Mouse (Mus musculus) forebrain, postnatal 0 days (tissue): ENCODE data around the gene Grin3a. TPM values are rescaled to one million over a fixed set of nuclear protein-coding genes. Genes with fewer than 3 reads are reported as not detected.
A peak's percentile ranks its signal among the peaks of the same experiment; 100 is the strongest.
"Not testable (repeated sequence)": the region's sequence is repeated elsewhere in the genome, so short reads cannot be mapped to it uniquely, and the experiment has no call there.

Experiments used
- ATAC-seq: fragments of 200-750 bp; cut with Nextera tagmentation; 2 replicates; pipeline ENCODE4 v1.8.0; 2017; ENCODE audit warnings: mild to moderate bottlenecking, moderate library complexity
- DNase-seq: peaks from one replicate; pipeline ENCODE4 v3.0.0-alpha.2; 2015
- H3K27ac ChIP-seq: fragments of 300-500 bp; sonication (generic); 2 replicates; pipeline ENCODE4 v1.5.1; 2014; ENCODE audit warnings: low read depth, mild to moderate bottlenecking, antibody characterized with exemption, low read length, moderate library complexity, mixed read lengths
- H3K27me3 ChIP-seq: fragments of 300-500 bp; sonication (generic); 2 replicates; pipeline ENCODE4 v1.6.1; 2014; ENCODE audit warnings: mild to moderate bottlenecking, low read length, mixed read lengths; ENCODE audit not compliant: insufficient read depth
- H3K36me3 ChIP-seq: fragments of 300-500 bp; sonication (generic); 2 replicates; pipeline ENCODE4 v1.6.1; 2014; ENCODE audit warnings: mild to moderate bottlenecking, moderate library complexity; ENCODE audit not compliant: insufficient read depth
- H3K4me1 ChIP-seq: fragments of 300-500 bp; sonication (generic); 2 replicates; pipeline ENCODE4 v1.6.1; 2014; ENCODE audit warnings: antibody characterized with exemption; ENCODE audit not compliant: insufficient read depth
- H3K4me2 ChIP-seq: fragments of 300-500 bp; sonication (generic); 2 replicates; pipeline ENCODE4 v1.6.1; 2014; ENCODE audit warnings: low read depth, mild to moderate bottlenecking, moderate library complexity
- H3K4me3 ChIP-seq: fragments of 300-500 bp; sonication (generic); 2 replicates; pipeline ENCODE4 v1.5.1; 2014; ENCODE audit warnings: low read depth, low read length, mixed read lengths
- H3K9ac ChIP-seq: fragments of 300-500 bp; sonication (generic); 2 replicates; pipeline ENCODE4 v1.6.1; 2014; ENCODE audit warnings: mild to moderate bottlenecking
- H3K9me3 ChIP-seq: fragments of 300-500 bp; sonication (generic); 2 replicates; pipeline ENCODE4 v1.6.1; 2016; ENCODE audit warnings: low read length
- CTCF ChIP-seq: sonication (generic); IDR thresholded peaks from 2 replicates; pipeline ENCODE4 v1.5.1; 2016; ENCODE audit warnings: antibody characterized with exemption, control low read depth, low read depth
- WGBS: fragments of 180-500 bp; shearing (Covaris S2); extraction: QIAGEN DNeasy Blood & Tissue Kit; methylation state at CpG from one replicate; pipeline ENCODE4 v1.1.7; 2014; 5-methylcytosine and 5-hydroxymethylcytosine counted together
- polyA plus RNA-seq: library from polyadenylated mRNA; unstranded; fragments of >200 nt; fragmentation: Nextera tagmentation; extraction: Ambion mirVana; gene quantifications from 2 replicates; pipeline ENCODE4 v1.2.1, GENCODE M21; 2015
- total RNA-seq: library from RNA; depleted of rRNA; stranded (reverse); fragments of >200 nt; gene quantifications from 2 replicates; pipeline ENCODE4 v1.2.3, GENCODE M21; 2014

The Grin3a gene
- total and polyA plus RNA-seq, 2 experiments from 2014 or later: 26.8 to 82.4 TPM

- Histone ChIP-seq H3K27me3 (no peaks in the 10 kb centered on the region), H3K27ac (no peak overlapping the region), H3K4me3 (no peak overlapping the region), H3K36me3 (peaks cover 36% of the 10 kb centered on the region), H3K9ac (no peak overlapping the region), H3K4me2 (no peak overlapping the region), H3K9me3 (no peaks in the 10 kb centered on the region), H3K4me1 (no peaks in the 10 kb centered on the region)
- DNase-seq (no peak), ATAC-seq (no peak)
- TF ChIP-seq CTCF: no peak
- 43% methylated on average over 1 of the region's 1 CpGs for WGBS
Measured at GRCm38 (mm10) chr4:49659421-49659820, 186.1 kb downstream of the Grin3a start.

GRCm38 (mm10) chr4:49639913-49640312 is 205.6 kb downstream of the Grin3a start:
- ATAC-seq: no peak
- no peak for DNase-seq
- H3K27ac ChIP-seq: no peak overlapping the region
- no peaks in the 10 kb centered on the region for H3K27me3 ChIP-seq
- no peaks in the 10 kb centered on the region for H3K4me1 ChIP-seq
- no peak overlapping the region for H3K4me3 ChIP-seq
- H3K36me3 ChIP-seq: peaks cover 63% of the 10 kb centered on the region
- TF ChIP-seq CTCF: no peak
- H3K4me2 ChIP-seq: no peak overlapping the region
- no peaks in the 10 kb centered on the region for H3K9me3 ChIP-seq
- WGBS: 67% methylated on average over 2 of the region's 2 CpGs
- no peak overlapping the region for H3K9ac ChIP-seq

- WGBS: 87% methylated on average over 11 of the region's 11 CpGs
- H3K36me3 ChIP-seq: peaks cover 54% of the 10 kb centered on the region
- no peak for TF ChIP-seq CTCF
- no peaks in the 10 kb centered on the region for H3K27me3 ChIP-seq
- no peak overlapping the region for H3K9ac ChIP-seq
- H3K4me1 ChIP-seq: no peaks in the 10 kb centered on the region; the same call in 1 of the 2 replicates
- H3K27ac ChIP-seq: no peak overlapping the region
- DNase-seq (no peak), ATAC-seq (no peak)
- H3K4me3 ChIP-seq: no peak overlapping the region
- no peak overlapping the region for H3K4me2 ChIP-seq
- no peaks in the 10 kb centered on the region for H3K9me3 ChIP-seq
Measured at GRCm38 (mm10) chr4:49637821-49638220, 207.7 kb downstream of the Grin3a start.

- TF ChIP-seq CTCF: no peak
- peaks cover 26% of the 10 kb centered on the region for H3K36me3 ChIP-seq
- H3K27me3 ChIP-seq: no peaks in the 10 kb centered on the region
- H3K9ac ChIP-seq: peak overlapping the region; percentile 87
- no peaks in the 10 kb centered on the region; the same call in 1 of the 2 replicates for H3K4me1 ChIP-seq
- DNase-seq (no peak), ATAC-seq (no peak; the same call in 1 of the 2 replicates)
- WGBS: under 1% methylated on average over 30 of the region's 30 CpGs
- peak overlapping the region; percentile 91 for H3K27ac ChIP-seq
- H3K9me3 ChIP-seq: no peaks in the 10 kb centered on the region
- peak overlapping the region; percentile 95 for H3K4me3 ChIP-seq
- peak overlapping the region; percentile 72 for H3K4me2 ChIP-seq
Measured at GRCm38 (mm10) chr4:49632139-49632481, 213.4 kb downstream of the Grin3a start.

GRCm38 (mm10) chr4:49631319-49632138 is 214.0 kb downstream of the Grin3a start, which contains the start of gene Rnf20:
Gene Rnf20, plus strand, starts transcription at chr4:49632006.
- ATAC-seq (peak; percentile 98), DNase-seq (peak; percentile 99)
- Histone ChIP-seq H3K9ac (peak within 1 kb of the TSS; percentile 87), H3K4me1 (no peaks in the 10 kb centered on the region; the same call in 1 of the 2 replicates), H3K36me3 (peaks cover 20% of the 10 kb centered on the region; the same call in 1 of the 2 replicates), H3K4me3 (peak within 1 kb of the TSS; percentile 95), H3K27ac (peak within 1 kb of the TSS; percentile 91), H3K27me3 (no peaks in the 10 kb centered on the region), H3K9me3 (no peaks in the 10 kb centered on the region), H3K4me2 (peak within 1 kb of the TSS; percentile 72)
- 3% methylated on average over 37 of the region's 37 CpGs for WGBS
- no peak; the same call in 1 of the 2 replicates for TF ChIP-seq CTCF

GRCm38 (mm10) chr4:49628941-49629340 is 216.6 kb downstream of the Grin3a start:
- Histone ChIP-seq H3K36me3 (no peaks in the 10 kb centered on the region), H3K9me3 (no peaks in the 10 kb centered on the region), H3K4me1 (no peaks in the 10 kb centered on the region; the same call in 1 of the 2 replicates), H3K27ac (no peak overlapping the region), H3K9ac (no peak overlapping the region), H3K4me2 (no peak overlapping the region), H3K4me3 (no peak overlapping the region), H3K27me3 (no peaks in the 10 kb centered on the region)
- ATAC-seq (no peak), DNase-seq (no peak)
- 76% methylated on average over 5 of the region's 5 CpGs for WGBS
- no peak for TF ChIP-seq CTCF

GRCm38 (mm10) chr4:49626973-49627372 is 218.6 kb downstream of the Grin3a start:
- no peak for ATAC-seq
- H3K4me2 ChIP-seq: no peak overlapping the region
- H3K9ac ChIP-seq: no peak overlapping the region
- WGBS: 3% methylated on average over 3 of the region's 3 CpGs
- no peak overlapping the region for H3K4me3 ChIP-seq
- TF ChIP-seq CTCF: peak; percentile 89
- H3K9me3 ChIP-seq: no peaks in the 10 kb centered on the region
- H3K4me1 ChIP-seq: no peaks in the 10 kb centered on the region
- H3K36me3 ChIP-seq: no peaks in the 10 kb centered on the region
- DNase-seq: peak; percentile 90
- no peak overlapping the region for H3K27ac ChIP-seq
- H3K27me3 ChIP-seq: no peaks in the 10 kb centered on the region

GRCm38 (mm10) chr4:49624969-49625368 is 220.6 kb downstream of the Grin3a start:
- not testable (repeated sequence) for DNase-seq, ATAC-seq, H3K4me1 ChIP-seq, H3K9ac ChIP-seq, H3K9me3 ChIP-seq, H3K27ac ChIP-seq, H3K4me2 ChIP-seq, H3K4me3 ChIP-seq, H3K27me3 ChIP-seq, H3K36me3 ChIP-seq
- WGBS: 89% methylated on average over 4 of the region's 4 CpGs
